Comparison of ENCODE assay signal across 14 mouse cellular contexts in genomic region chr11:94585091-94585490, GRCm38 (mm10). TPM values are rescaled to one million over a fixed set of nuclear protein-coding genes. Genes with fewer than 3 reads are reported as not detected.
"Had no signal": no experiment of that assay in that cellular context is flagged by ENCODE, and none has a peak within 500 bp of the region (broad histone marks: within the 10 kb centered on the region; RNA-seq: fewer than 3 reads in every experiment).

No protein-coding gene starts in this region.

- DNase-seq: lung, adult 18-20 months; lung, embryonic 14.5 days; lung, postnatal 10 days; right cerebral cortex, postnatal 14 days; thymus, adult 2 months; thymus, postnatal 25 days had no signal

- H3K36me3 ChIP-seq: midbrain, embryonic 13.5 days; midbrain, embryonic 15.5 days; neural tube, embryonic 12.5 days had no signal

- H3K27me3 ChIP-seq: megakaryocyte, embryonic 14.5 days; midbrain, embryonic 13.5 days; midbrain, embryonic 15.5 days; neural tube, embryonic 12.5 days; stomach, embryonic 15.5 days had no signal

- H3K4me1 ChIP-seq: midbrain, embryonic 13.5 days; midbrain, embryonic 15.5 days; neural tube, embryonic 12.5 days; stomach, embryonic 15.5 days had no signal

- H3K9ac ChIP-seq: lung, embryonic 14.5 days; midbrain, embryonic 13.5 days; midbrain, embryonic 15.5 days; neural tube, embryonic 12.5 days; stomach, embryonic 15.5 days had no signal

- H3K4me2 ChIP-seq: lung, embryonic 14.5 days; midbrain, embryonic 11.5 days; midbrain, embryonic 13.5 days; midbrain, embryonic 15.5 days; neural tube, embryonic 12.5 days; stomach, embryonic 15.5 days had no signal

- ATAC-seq: midbrain, embryonic 13.5 days; midbrain, embryonic 15.5 days had no signal

- H3K4me3 ChIP-seq: megakaryocyte, embryonic 14.5 days; midbrain, embryonic 13.5 days; midbrain, embryonic 15.5 days; neural tube, embryonic 12.5 days; stomach, embryonic 15.5 days had no signal

- H3K9me3 ChIP-seq: megakaryocyte, embryonic 14.5 days; midbrain, embryonic 13.5 days; midbrain, embryonic 15.5 days; neural tube, embryonic 12.5 days; stomach, embryonic 15.5 days had no signal

- H3K27ac ChIP-seq: macrophage; midbrain, embryonic 13.5 days; midbrain, embryonic 15.5 days; neural tube, embryonic 12.5 days; stomach, embryonic 15.5 days; stomach, postnatal 0 days had no signal

RNA-seq across cellular contexts. Expression of gene Chad, which starts 20.2 kb away (rescaled TPM):
- polyA plus RNA-seq: macrophage had no signal
